Mouse (Mus musculus) ovary, postnatal 10 days (tissue): ENCODE measurements at regions not wholly inside any gene's neighbourhood (a gene's known extent, or its start where the extent isn't known, plus 50 kb on each side); places are given as distances from the start of the nearest gene placed in this dataset.

Experiments
- DNase-seq: peaks from one replicate; pipeline ENCODE4 v3.0.0; 2022; ENCODE audit warnings: low spot score

DNA sequence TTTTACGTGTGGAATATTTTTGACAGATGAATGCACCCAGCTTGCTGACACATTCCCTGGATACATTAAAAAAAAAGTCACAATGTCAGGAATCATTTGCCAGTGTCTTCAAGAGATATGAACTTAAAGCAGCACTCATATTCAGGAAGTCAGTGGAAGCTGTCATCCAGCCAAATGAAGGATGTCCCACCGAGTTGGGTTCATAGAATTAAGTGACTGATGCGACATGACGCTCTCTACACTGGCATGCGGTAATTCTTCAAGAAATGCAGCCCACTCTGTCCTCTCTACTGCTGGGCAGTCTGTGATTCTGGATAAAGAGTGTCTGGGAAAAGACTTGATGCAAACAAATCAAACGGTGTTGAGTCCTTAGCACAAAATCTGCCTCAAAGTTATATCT lies 463.9 kb downstream of the 1700129C05Rik start:
- DNase-seq: no peak

DNA sequence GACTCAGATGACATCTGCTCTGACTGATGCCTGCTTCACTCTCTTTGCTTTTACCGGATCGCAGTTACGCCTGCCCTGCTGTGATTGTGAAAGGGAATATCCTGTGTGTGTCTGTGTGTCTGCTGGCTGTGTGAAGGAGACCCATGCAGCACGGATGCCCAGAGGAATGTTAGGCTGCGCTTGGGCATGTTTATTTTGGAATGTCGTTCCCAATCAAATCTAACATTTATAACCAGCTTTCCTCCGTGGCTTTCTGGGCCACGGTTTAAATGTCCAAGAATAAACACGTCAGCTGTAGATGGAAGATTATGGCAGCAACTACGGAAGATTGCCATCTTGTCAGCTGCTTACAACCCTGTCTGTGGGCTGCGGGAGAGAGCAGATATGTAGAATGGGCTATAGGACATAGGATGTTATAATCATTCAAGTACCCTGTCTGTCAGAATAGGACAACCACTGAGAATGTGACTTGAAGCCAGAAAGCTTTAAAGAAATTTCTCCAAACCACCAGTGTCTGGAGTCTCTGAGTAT lies 464.5 kb downstream of the 1700129C05Rik start:
- no peak for DNase-seq

DNA sequence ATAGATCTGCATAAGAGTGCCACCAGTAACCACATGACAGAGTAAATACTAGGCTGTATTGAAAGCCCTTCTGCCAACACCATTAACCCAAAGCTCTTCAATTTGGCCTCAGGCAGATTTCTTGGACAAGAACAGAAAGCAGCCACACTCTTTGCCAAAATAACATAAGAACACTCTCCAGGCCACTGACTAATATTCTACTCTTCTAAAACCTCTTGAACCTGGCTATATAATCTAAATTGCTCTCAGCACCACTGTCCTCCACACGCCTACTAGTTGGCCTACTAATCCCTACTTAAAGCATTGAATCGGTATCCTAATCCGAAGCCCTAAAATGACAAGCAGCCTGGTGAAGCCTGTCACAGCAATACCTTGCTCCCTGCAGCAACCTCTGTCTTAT lies 467.5 kb downstream of the 1700129C05Rik start:
- DNase-seq: no peak

DNA sequence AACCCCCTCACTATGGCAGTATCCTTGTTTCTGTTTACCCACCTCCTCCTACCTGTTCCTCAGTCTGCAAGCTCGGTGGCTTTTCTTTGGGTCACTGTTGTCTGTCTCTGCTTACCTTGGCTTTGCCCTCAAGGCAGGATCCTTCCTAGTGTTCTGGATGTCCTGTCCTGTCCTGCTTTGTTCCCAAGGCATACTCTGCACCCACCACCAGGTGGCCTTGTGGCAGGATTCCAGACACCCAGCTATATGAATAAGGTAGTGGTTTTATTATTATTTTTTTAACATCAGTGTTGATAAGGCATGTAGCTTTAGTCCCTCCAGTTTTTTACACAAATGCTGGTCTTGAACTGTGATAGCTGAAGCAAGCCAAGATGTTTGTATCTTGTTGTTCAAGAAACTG lies 478.7 kb downstream of the 1700129C05Rik start:
- no peak for DNase-seq

DNA sequence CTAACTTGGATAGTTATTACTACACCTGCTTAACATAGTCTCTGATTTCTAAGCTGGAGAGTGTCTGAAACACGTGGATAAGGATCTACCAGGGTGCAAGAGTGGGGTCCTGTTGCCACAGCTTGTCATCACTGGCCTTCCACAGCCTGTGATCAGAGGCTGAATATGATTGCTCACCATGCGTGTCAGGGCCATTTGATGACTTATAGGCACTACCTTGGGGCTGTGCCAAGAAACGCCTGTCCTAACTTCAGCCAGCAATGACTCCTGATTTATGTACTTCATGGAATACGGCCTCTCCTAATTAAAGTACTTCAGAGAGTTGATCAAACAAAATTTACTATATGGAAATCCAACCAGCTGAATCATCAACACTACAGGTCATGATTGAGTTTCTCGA lies 480.1 kb downstream of the 1700129C05Rik start:
- DNase-seq: no peak

DNA sequence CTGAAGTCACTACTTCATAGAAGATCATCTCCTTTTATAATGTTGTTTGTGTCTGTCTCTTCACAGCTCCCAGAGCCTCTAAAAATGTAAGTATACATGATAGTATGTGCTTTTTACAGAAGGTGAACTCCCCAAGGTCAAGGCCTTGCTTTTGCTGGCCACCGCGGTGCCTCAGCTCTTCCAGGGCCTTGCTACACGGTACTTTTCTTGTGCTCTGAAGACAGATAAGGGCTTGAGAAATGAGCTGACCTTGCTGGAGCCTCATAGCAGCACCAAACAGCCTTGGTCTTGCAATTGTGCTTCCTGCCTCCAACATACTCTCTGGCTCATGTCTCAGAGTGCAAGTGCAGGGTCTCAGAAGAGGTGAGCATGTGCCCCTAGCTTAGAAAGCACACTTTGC lies 481.3 kb downstream of the 1700129C05Rik start:
- DNase-seq: no peak

DNA sequence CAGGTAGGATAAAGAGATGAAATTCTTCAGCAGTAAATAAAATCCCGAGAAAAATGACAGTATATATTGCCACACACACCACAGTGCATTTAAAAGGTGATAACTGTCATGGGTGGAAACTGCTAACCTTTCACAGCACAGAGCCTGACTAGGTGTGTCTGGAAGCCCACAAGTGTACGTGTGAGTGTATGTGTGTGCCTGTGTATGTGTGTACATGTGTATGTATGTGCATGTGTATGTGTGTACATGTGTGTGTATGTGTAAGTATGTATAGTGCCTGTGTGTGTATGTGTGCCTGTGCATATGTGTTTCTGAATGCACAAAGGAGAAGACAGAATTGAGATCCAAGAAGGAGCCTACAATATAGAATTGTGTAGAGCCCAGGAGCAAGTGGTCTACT lies 485.4 kb downstream of the 1700129C05Rik start:
- DNase-seq: no peak

DNA sequence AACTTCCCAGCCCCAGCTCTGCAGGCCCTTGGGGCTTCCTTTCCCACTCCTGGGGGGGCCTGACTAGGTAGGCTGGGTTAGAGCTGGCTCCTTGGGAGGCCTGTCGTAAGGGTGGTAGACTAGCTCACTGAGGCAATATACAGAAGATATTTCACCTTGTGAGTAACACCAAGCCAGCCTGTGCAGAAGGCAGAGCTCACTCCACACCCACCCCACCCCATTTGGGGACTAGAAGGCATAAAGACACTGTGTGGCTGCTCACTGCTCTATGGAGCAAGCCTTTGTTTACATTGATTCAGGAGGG lies 485.8 kb downstream of the 1700129C05Rik start:
- DNase-seq: no peak

DNA sequence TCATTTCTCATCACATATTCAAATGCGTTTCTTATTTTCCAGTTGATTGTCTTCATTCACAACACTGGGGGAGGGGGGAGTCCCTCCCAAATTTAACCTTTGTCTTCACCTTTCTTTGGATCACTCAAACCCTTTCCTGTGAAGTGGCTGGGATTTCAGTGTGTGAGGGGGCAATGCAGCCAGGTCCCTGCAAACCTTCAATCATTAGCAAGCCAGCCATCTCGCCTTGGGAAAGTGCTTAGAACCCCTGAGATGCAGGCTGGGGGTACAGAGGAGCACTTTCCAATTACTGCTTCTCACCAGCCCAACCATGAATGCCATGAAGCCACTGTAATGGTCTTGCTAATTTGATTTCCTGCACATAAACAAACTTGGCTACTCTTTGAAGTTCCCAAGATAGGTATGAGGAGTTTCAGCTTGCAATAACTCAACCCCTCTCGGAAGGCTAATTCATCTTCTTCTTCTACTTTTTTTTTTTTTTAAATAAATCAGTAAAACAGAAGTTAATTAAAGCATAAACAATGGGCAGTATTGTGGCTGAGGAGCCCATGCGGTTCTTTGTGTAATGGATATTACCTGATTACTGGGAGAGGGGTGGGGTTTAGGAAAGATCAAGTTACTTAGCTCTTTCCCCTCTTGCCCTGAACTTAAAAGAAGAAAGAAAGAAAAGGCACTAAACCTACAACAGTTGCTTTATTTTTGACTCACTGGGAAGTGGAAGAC lies 486.3 kb downstream of the 1700129C05Rik start:
- DNase-seq: no peak

DNA sequence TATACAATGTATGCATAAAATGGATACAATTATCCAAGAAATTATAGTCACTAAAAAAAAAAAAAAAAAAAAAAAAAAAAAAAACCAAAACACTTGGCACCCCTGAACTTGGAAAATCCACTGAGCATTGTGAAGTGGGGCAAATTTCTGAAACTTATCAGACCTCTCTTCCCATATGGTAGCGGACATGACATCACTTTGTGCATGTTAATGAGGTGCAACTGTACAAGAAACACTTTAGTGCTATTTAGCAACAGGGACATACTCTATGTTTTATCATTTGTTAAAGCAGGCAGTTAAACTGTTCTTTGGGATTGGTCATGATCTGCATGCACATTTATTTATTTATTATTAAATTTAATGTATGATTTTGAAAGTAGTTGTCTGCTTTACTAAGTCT lies 489.7 kb downstream of the 1700129C05Rik start:
- no peak for DNase-seq

DNA sequence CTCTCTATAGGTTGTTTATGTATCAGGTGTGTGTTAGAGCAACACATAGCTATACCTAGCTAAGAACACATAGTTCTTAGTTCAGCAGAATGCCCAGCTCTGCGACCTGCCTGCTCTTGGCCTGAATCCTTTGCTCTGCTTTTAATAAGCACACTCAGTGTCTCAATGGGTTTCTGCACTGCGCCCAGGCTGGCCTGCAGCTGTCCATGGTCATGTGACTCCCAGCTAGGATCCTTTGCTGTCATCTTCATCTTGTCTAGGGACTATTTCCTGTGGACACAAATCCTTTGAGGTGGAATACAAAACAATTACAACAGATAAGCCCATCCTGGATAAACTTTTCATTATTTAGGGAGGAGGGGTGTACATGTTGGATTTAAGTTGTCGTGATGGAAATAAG lies 490.7 kb downstream of the 1700129C05Rik start:
- DNase-seq: no peak

DNA sequence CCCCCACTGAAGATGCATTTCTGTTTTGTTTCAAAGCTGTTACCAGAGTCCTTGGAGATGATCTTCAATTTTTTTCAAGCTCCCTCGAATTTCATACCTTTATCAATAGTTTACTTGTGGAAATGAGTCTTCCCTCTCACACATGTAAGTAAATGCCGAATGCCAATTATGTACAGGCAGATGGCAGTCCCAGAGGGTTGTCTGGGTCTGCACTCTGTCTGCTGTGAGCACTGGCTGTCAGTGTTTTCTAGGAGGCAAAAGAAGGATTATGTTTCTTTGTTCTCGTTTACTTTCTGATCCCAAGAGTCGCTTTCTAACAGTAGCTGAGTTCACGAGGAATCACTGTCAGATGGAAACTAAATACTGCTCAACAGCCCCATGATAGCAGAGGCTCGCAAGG lies 491.5 kb downstream of the 1700129C05Rik start:
- no peak for DNase-seq

DNA sequence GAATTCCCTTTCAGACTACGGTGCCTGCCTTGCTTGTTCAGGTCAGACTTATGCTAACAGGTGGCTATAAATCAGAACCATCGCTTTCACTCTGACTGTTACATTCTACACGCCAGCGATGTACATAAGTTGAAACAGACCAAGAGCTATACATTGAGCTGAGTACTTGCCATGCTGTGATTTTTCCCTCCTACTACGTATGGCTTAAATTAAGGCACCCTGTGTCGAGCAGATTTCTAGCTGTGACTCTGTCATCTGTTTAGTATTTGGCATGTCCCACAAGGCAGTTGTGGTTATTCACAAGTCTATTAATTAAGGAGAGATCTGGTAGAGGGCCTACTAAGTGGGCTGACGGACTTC lies 504.4 kb downstream of the 1700129C05Rik start:
- no peak for DNase-seq

DNA sequence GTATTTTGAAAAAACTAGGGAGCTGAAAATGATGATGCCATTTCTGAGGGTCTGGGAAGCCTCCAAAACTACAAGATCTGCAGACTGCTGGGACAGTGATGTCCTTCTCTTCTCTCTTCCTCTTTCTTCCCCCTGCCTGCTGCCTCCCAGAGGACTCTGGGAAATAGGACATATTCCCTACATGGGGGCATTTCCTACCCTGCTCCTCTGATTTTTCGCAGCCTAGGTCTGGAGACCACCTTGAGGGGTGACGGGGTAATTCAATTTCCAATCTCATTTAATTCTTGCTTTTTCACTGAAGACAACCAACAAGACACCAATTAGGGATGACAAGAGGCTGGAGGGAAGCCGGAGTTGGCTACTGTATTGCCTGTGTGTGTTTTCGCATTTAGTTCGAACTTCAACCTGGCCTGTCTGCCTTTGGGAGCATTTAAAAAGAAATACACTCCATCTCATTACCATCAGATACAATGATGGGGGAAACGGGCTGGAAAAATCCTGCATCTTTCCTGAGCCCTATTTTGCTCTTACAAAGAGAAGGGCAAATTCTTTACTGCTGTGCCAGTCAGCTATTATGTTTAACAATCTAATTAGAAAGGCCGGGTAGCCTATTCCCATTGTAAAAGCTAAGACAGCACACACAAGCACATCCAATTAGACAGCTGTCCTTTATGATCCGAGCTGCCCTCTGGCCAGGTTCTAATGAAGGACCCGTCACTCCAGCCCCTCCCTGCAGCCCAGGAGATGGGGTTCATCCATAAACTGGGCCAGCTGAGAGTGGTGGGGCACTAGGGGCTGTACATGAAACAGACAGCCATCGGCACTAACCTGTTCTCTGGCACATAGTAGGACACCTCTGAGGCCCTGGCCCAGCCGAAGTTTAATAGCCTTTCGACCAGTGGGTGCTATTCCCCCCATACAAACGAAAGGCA lies 505.0 kb downstream of the 1700129C05Rik start:
- no peak for DNase-seq

DNA sequence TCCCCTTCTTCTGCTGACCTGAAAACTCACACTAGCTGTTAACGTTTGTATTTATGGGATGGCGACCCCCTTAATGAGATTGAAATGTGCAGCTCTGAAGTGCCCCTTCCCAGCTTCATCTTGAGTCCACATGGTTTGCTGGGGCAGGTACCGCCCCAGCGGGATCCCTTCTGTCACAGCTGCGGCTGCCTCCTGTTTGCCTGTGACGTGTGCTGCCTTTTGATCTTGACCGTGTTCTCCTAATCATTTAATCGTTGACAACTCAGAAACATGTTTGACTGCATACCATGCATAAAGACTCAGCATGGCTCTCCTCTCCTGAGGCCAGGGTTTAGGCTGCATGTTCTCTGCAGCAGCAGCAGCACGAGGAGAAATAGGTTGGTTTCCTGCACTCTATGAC lies 511.5 kb downstream of the 1700129C05Rik start:
- DNase-seq: no peak

DNA sequence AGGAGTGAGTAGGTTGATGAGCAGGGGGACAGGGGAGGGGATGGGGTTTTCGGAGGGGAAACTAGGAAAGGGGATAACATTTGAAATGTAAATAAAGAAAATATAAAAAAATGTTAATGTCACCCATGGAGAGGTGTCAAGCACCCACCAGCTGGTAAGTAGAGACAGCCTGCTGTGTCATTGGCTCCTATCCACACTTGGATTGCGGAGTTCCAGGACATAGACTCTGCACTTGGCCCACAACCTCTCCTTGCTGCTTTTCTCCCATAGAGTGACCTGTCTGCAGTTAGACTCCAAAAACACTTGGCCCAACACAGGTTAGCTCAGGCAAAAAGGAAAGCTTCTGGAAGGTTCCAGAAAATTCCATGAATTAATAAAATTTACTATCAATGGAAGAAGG lies 514.4 kb downstream of the 1700129C05Rik start:
- no peak for DNase-seq

DNA sequence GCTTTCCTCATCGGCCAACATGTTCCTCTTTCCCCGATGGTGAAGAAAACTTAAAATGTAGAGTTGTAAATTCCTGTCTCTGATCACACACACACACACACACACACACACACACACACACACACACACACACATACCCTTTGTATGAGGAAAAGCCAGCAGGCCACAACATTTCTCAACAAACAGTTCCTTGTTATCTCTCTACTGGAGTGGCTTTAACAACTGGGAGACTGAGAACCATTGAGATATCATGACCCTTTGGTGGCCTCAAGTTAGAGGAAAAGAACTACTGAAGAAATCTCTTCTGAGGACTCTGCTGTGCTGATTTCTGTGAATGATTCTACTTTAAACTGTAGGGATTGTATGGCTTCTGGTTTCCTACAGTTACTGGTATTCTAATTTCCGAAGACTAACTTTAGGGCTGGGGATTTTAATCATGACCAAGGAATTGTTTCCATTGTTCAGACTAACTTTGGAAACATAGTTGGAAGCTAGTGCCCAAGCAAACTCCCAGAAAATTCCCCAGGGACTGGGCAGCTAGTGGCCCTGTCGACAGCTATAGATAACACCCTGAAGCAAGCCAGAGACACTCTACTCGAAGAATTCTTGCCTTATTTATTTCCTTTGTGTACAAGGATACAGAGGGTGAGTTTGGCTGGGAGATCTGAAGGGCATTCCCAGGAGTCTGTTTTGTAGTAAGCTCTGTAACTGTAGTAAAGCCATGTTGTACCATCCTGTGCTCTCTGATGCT lies 516.0 kb downstream of the 1700129C05Rik start:
- DNase-seq: no peak

DNA sequence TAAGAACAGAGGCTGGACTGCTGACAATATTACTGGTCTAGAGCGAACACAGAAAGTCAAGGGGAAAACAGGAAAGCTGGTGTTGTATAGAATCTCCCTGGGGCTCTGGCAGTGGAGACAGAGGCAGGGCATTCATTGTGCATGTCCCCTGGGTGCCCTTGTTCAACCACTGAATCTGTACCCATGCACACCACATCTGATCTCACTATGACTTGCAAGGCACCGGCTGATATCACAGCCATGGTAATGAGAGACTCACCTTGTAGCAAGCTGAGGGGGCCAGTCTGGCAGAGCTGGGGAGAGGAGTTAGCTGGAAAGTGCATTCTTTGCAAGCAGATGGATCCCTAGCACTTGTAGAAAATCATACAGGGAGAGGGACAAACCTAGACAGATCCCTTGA lies 522.5 kb downstream of the 1700129C05Rik start:
- no peak for DNase-seq

DNA sequence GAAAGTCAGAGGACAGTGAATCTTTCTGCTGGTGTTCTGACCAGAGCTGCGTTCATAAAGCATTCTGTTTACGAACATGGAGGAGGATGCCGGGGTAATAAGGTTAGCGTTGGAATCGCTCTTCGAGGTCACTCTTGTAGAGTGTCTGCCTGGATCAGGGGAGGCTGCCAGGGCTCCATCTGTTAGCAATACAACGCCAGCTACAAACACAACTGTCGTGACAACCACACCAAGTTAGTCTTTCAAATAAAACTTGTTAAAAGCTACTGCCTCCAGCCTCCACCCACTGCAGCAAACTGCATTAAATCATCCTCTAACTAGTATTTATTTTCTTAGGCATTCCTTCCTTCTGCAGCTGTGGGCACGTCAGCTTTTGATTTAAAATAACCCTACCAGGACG lies 525.0 kb downstream of the 1700129C05Rik start:
- DNase-seq: no peak

DNA sequence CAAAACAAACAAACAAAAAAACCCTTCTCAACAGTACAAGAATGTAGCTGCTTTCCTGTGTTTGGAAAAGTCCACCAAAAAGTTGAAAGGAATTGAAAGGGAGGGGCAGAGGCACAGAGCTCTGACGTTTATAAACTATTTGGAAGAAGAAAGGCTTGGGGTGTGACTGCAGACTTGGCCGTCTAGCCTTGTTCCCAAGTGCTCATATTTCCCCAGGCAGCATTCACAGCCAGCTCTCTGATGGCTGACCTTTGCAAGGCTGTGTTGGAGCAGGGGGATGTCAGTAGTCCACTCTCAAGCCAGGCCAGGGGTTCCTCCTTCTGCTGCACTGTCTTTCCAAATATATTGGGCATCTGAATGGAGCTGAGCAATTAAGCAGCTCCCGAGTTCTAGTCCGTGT lies 534.5 kb downstream of the 1700129C05Rik start:
- no peak for DNase-seq

DNA sequence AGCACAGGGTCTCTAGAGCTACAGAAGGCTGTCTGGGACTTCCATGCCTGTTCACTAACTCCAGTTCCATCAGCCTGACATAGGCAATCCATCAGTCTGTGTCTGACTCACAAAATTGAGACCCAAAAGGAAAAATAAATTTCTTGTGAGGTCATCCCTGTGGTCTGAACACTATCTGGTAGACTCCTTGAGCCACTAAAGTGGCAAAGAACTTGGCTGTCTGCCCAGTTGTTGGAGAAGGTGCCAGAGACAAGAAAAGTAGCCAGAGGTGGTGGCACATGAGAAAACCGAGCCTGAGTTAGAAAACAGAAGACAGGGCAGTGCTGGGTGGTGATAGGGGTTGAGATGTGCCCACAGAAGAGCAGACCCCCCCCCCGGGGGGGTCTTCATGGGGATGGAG lies 535.0 kb downstream of the 1700129C05Rik start:
- DNase-seq: no peak

DNA sequence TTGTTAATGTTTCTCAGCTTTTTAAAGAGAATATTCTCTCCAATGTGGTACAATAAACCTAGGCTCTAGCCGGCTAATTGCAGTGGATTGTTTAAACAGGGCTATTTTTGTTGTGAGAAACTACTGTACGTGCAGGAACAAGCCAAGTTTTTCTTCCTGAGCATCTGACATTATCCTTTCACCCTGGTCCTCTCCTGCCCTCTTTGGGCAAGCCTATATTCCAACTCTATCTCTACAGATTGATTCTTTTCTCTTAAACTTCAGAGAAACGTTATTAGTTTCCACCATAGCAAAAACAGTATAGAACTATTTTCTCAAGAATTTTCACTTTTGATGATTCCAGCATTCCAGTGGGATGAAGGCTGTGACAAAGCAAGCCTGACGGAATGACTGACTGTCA lies 535.2 kb downstream of the Fgf9 start:
- no peak for DNase-seq

DNA sequence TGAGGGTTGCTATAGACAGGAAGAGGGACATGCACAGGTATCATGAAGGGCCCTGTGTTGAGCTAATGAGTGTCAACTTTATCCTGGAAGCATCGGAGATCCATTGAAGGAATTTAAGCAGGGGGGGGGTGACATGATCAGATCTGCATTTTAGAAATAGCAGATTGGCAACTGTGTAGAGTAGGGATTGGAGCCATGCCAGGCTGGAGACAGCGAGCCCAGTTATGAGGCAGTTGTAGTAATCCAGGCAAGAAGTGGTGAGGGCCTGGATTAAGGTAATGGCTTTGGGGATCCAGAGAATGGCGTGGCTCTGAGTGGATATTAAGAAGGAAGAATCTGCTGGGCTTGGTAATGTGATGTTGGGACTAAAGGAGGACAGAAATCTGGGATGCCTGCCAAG lies 528.5 kb downstream of the Fgf9 start:
- no peak for DNase-seq
